In genomic region chr17:21008382-21009331, GRCm38 (mm10) we compare ENCODE assay signal across 8 mouse cellular contexts. TPM values are rescaled to one million over a fixed set of nuclear protein-coding genes. Genes with fewer than 3 reads are reported as not detected.
DNase-seq lines count a peak whose midpoint lies in the region; ATAC-seq lines count a peak whose summit lies in the region.

Gene Zfp160 (plus strand): TSS chr17:21008903.

- DNase-seq in adipocyte (ENCODE audit: low spot score), result peak; percentile 98
- peak; percentile 95 for DNase-seq in embryo, embryonic 10 days (ENCODE audit: low spot score)
- peak; percentile 73 for DNase-seq in gastrocnemius, postnatal 10 days
- peak; percentile 94 for DNase-seq in induced T-regulatory cell, adult 2 months (ENCODE audit: low read depth)
- DNase-seq in left cerebral cortex, adult 9 months (ENCODE audit: low spot score in 2 of 2), result peak; percentile 81 to 94
- DNase-seq in right cerebral cortex, postnatal 14 days, result peak; percentile 78
- peak; percentile 77 to 88 for DNase-seq in urinary bladder, postnatal 36 days (ENCODE audit: low spot score in 2 of 2)

- peak; percentile 96 for ATAC-seq in megakaryocyte progenitor cell, adult 5-6 weeks (replicated peaks; ENCODE audit: poor library complexity)

RNA-seq across cellular contexts. Expression of gene Zfp160, which starts in this region (rescaled TPM):
- 10 to 100 TPM in 1 of 2 experiments, 1 to 10 TPM in 1; 8.2 to 12.7 TPM for total RNA-seq in gastrocnemius, postnatal 10 days (2021)
- 15.7 and 23.4 TPM in 2 replicates for total RNA-seq in megakaryocyte progenitor cell, adult 5-6 weeks (2015)
- 18.3 and 25.3 TPM in 2 replicates for total RNA-seq in megakaryocyte progenitor cell, adult 5-6 weeks (2017)

Comparison
In these comparisons a context has a peak if more than half of its experiments do, and no peak if none do; other contexts are left out.
1. Peak in every context shown above with its lines: DNase-seq and ATAC-seq.